Mouse (Mus musculus) 3134 (cell line): ENCODE measurements at regions not wholly inside any gene's neighbourhood (a gene's known extent, or its start where the extent isn't known, plus 50 kb on each side); places are given as distances from the start of the nearest gene placed in this dataset.
"Not testable (repeated sequence)": the region's sequence is repeated elsewhere in the genome, so short reads cannot be mapped to it uniquely, and the experiment has no call there.

Experiments
- DNase-seq: peaks from one replicate; pipeline ENCODE4 v3.0.0-alpha.2; 2011; ENCODE audit warnings: low spot score; ENCODE audit not compliant: insufficient read length; ENCODE audit errors: extremely low read depth

DNA sequence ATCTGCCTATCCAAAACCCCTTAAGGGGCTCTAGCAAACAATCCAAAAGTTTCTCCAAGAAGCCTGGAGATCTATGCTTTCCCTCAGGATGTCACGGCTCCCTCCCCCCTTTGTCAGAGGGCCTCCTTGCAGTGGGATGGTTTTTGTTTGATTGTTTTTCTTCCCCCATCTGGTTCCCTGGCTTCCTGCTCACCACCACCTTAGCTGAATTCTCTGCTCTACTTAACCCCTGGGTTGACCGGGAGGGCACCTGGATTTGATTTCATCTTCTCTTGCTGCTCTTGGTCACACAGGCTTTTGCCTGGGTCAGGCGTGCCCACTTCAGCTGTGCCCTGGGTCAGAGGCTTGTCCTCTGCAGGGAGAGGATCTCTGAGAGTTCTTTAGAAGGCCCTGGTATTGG lies 72.3 kb upstream of the Spon1 start:
- DNase-seq = no peak

DNA sequence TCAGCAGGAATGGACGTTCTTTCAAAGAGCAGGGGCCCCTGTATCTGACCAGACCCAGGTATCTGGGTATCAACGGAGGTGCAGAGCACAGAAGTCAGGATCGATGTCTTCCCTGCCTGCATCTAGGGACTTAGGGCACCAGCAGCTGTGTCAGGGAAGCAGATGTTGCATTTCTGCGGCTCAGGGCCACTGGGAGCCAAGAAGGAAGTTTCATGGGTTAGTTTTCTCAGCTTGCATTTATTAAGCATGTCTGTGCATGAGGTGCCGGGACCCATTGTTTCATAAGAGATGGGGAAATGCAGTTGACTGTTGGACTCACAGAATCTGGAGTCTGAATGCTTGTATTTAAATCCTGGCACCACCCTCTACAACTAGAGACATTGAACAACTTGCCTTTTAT lies 71.3 kb upstream of the Spon1 start:
- DNase-seq = no peak

DNA sequence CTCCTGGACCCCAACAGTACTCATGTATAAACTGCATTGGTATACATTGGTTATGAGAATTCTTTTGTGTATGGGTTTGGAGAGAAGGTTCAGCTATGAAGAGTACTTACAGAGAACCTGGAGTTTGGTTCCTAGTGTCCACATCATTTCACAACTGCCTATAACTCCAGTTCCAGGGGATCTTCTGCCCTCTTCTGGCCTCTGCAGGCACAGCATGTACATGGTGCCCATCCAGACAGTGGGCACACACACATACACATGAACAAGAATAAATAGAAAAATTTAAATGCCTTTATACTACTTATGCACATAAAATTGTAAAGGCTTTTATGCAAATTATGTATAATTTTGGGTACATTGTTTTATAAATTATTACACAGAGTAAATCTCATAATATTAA lies 59.9 kb upstream of the Spon1 start:
- DNase-seq = no peak

DNA sequence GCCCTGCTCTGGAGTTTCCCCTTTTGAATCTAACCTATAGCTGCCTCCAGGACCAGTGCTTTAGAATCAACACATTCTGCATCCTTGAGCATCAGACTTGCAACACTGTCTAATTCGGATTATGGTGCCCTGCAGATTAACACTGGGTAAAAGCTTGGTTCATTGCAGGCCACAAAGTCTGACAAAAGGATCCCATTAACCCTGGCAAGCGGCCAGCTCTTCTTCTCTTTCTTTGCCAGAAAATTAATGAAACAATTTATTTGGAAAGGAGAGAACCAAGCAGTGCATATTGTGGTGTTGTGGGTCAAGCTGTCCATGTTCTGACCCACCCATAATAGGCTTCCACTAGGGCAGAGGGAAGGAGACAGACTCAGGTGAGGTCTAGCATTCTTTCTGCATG lies 58.2 kb upstream of the Spon1 start:
- DNase-seq = no peak

DNA sequence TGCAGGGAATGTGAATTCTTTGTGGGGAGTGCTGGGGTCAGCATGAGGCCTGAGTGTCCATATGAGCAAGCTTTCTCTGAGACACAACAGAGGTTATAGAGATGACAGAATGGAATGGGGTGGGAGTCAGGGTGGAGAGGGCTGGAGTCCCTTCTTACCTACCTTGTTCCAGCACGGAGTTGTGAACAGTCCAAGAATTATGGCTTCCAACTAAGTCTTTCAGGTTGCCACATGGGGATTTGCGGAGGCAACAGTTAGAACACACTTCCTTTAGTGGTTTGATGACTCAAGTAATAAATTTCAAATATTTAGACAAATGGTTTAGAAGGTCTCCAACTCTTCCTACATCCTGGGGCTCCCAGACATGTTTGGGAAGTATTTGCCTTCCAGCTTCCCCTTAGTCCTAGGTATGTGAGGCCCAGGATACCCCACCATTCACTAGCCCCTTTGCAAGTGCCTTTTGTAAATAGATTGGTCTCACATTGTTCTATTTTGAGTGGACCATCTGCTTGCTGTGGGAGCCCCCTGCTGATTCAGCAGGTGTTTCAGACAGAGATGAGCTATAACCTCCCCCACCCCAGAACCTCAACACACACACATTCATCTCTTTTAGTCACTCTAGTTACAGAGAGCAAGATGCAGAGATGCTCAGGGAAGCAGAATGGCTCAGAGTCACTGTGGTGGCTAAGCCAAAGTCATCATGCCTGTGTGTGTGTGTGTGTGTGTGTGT lies 55.1 kb upstream of the Spon1 start:
- DNase-seq = peak; percentile 57

DNA sequence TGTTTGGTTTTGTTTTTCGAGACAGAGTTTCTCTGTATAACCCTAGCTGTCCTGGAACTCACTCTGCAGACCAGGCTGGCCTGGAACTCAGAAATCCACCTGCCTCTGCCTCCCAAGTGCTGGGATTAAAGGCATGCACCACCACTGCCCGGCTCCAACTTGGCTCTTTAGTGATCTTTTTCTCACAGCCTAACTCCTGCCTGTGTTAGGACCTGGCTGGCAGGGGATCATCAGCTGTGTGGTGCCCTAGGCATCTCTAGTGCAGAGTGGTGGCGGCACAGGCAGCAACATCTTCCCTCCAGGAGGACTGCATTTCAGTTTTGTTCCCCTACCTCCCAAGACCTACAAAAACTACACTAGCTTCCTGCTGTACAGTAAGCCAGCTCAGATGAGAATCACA lies 54.4 kb upstream of the Spon1 start:
- DNase-seq = not testable (repeated sequence)
